Mouse (Mus musculus) ES-CJ7 (cell line): ENCODE measurements around the gene Olfr633.
"Not testable (repeated sequence)": the region's sequence is repeated elsewhere in the genome, so short reads cannot be mapped to it uniquely, and the experiment has no call there.

Experiments
- DNase-seq: peaks from one replicate; pipeline ENCODE4 v3.0.0; 2011; ENCODE audit warnings: low read depth, low spot score

The Olfr633 gene

DNA sequence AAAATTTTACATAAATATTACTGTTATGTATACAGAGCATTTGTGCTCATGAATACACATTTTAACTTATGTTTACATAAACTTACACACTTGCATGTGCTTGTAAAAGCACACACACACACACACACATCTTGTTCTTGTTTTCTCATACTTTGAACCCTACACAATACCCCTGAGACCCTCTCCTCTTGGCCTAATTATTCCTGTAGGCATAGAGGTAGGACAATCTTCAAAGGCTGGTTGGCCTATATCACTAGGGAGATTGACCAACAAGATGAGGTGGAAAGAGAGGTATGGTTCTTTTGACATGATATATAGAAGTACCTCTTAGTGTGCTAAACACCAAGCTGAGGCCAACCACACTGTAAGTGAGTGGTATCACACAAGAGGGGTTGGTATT, at the start of gene Olfr633:
Gene Olfr633 (plus strand): TSS at position 301 of the 400 bp plus-strand sequence.
- no peak for DNase-seq

- DNase-seq, result no peak
These were observed 41.0 kb upstream of the Olfr633 start, which contains the start of gene Olfr65 for GRCm38 (mm10) chr7:103903187-103903586. Gene Olfr65, plus strand, starts transcription at chr7:103903487.

DNA sequence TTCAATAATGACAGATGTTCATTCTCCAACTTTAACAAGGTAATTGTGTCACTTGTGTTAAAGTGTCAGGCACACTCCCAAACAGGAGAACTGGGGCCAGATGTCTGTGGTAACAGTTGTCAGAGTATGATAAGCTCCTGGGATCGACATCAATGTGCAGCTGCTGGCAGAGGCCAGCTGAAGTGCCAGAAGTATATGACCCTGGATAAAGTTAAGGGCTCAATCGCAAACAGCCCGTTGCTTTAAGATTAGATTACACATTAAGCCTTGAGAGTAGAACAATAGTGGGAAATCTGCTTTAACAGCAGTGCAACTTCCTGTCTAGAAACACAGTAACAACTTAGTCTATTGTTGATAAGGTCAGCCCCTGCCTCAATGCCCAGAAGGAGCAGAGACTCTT, 34.2 kb upstream of the Olfr633 start:
- no peak for DNase-seq

GRCm38 (mm10) chr7:103912969-103913511, 31.2 kb upstream of the Olfr633 start:
- DNase-seq, result peak; percentile 30

- no peak for DNase-seq
These were observed 28.9 kb upstream of the Olfr633 start for GRCm38 (mm10) chr7:103915338-103915737.

- no peak for DNase-seq
These were observed 15.7 kb upstream of the Olfr633 start, which contains the start of gene Olfr631 for GRCm38 (mm10) chr7:103928525-103928924. Gene Olfr631, plus strand, starts transcription at chr7:103928825.

- DNase-seq, result no peak
These were observed 10.0 kb upstream of the Olfr633 start, which contains the start of gene Olfr632 for GRCm38 (mm10) chr7:103934264-103934663. Gene Olfr632, plus strand, starts transcription at chr7:103934347.

GRCm38 (mm10) chr7:103942730-103943129, 1.5 kb upstream of the Olfr633 start:
- peak; percentile 63 for DNase-seq

DNA sequence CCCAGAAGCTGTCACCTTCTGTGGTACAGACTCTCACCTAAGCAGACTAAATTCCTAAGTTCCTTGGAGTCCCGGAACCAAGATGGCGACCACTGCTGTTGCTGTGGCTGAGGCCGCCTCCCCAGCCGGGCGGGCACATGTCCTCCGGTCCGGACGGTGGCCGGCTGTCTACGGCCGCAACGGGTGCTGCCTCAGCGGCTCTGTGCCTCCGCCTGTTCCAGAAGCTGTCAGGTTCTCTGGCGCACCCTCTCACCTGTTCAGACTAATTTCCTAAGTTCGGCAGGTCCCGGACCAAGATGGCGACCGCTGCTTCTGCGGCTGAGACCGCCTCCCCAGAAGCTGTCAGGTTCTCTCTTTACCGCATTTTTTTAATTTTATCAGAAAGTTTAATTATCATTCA, 22.6 kb downstream of the Olfr633 start:
- DNase-seq, result not testable (repeated sequence)

DNA sequence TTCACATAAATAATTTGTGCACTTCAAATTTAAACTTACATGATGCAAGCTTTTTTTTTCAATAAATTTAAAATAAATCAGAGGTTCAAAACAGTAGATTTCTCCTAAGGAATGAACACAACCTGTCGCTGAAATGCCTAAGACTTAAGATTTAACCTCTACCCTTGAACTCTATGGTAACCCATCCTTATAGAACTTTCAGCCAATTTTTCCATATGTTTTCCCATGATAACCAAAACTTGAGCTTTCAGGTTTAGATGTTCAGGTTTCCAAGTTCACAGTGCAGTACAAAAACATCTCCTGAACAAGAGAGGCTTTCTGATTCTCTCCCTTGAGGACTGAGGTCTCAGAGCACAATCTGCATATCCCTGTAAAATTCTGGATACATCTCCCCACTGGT, 26.6 kb downstream of the Olfr633 start, which contains the start of gene Olfr635:
Gene Olfr635 (plus strand): TSS at position 301 of the 400 bp plus-strand sequence.
- DNase-seq, result no peak

- DNase-seq, result no peak
These were observed 27.5 kb downstream of the Olfr633 start for GRCm38 (mm10) chr7:103971782-103972181.

DNA sequence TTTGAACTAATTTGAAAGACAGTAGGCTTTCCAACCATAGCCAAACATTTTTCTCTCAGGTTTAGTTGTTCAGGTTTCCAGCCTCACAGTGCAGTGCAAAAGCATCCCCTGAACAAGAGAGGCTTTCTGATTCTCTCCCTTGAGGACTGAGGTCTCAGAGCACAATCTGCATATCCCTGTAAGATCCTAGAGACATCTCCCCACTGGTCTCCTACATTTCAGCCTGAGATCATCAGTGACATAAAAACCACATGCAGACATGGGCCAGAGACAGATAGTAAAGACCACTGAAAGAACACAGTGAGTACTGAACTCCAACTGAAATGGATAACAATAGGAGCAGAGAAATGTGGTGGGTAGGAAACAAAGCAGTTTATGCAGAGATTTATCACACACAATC, 54.2 kb downstream of the Olfr633 start, which contains the start of gene Olfr638:
Gene Olfr638 (plus strand): TSS at position 301 of the 400 bp plus-strand sequence.
- no peak for DNase-seq
